Mouse (Mus musculus): ENCODE measurements around the gene Cisd3. TPM values are rescaled to one million over a fixed set of nuclear protein-coding genes. Genes with fewer than 3 reads are reported as not detected.
"Not testable (repeated sequence)": the region's sequence is repeated elsewhere in the genome, so short reads cannot be mapped to it uniquely, and the experiment has no call there.

Gene Cisd3
- polyA plus RNA-seq (2012; rRNA removed), result 139 and 149 TPM in 2 replicates

DNA sequence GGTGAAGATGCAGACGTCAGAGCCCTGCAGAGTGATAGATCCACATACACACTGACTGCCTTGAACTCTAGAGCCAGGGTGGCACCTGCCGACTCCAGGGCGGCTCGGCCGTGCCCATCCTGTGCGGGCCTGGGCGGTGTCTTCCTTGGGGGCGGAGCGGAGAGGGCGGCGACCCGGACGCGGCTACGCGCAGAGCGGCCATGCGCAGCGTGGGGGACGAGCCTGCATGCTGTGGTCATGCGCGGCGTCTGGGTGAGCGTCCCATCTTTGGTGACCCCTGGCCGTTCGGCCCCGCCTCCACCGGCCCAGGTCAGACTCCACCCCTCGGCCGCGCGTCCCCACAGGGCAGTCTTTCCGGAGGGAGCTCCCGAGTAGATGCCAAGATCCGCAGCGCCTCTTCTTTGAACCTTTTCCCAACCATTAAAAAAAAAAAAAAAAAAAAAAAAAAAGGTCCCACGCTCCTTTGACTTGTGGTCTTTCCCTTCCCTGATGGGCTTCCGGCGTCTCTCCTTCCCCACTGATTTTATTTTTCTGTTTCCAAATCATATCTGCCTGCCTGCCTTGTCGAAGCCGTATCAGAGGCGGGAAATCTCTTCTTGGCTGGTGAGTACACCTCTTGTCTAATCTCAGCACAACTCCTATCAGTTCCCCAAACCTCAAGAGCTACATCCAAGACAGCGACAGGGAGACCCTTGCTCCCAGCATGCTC is at the start of gene Cisd3:
Gene Cisd3 (plus strand): TSS at position 214 of the 709 bp plus-strand sequence.
- peak within 1 kb of the TSS; percentile 51 for H3K4me3 ChIP-seq (ENCODE audit: insufficient read depth, low read depth, low read length)
- no peaks in the 10 kb centered on the region for H3K36me3 ChIP-seq (ENCODE audit: control insufficient read depth, insufficient read depth, low read length)
- WGBS, result under 1% methylated on average over 43 of the region's 43 CpGs
- H3K27ac ChIP-seq (ENCODE audit: insufficient read depth, low read depth, low read length), result peak within 1 kb of the TSS; percentile 58
- DNase-seq, result peak; percentile 99
- H3K4me1 ChIP-seq (ENCODE audit: control insufficient read depth, insufficient read depth, low read length), result peaks cover 17% of the 10 kb centered on the region
- H3K27me3 ChIP-seq (replicated peaks; ENCODE audit: control insufficient read depth, insufficient read depth, low read length), result no peaks in the 10 kb centered on the region
- TF ChIP-seq CTCF (conservative IDR thresholded peaks at IDR 0.05; ENCODE audit: insufficient read depth, insufficient read length, low read depth, low read length) (no peak), POLR2A (IDR thresholded peaks at IDR 0.05; ENCODE audit: low read depth, low read length) (peak; percentile 15)

DNA sequence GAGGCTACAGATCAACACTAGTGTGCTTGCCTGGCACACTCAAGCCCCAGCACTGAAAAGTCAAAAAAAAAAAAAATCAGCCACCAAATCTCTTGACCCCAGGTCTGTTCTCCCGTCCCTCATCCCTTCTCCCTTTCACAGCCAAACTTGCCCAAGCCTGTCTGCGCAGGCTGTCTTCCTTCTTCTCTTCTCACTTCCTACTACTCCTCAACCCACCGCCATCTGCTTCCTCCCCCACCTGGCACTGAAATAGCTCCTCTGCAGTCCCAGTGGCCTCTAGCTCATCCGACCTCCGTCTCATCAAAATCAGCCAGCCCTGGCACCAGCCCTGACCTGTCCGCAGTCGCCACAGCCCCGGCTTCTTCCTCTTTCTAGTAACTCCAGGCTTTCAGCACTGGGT is 44.0 kb upstream of the Cisd3 start:
- TF ChIP-seq CTCF (conservative IDR thresholded peaks at IDR 0.05; ENCODE audit: insufficient read depth, insufficient read length, low read depth, low read length) (no peak), POLR2A (IDR thresholded peaks at IDR 0.05; ENCODE audit: low read depth, low read length) (no peak)
- Histone ChIP-seq H3K27ac (ENCODE audit: insufficient read depth, low read depth, low read length) (no peak overlapping the region), H3K4me3 (ENCODE audit: insufficient read depth, low read depth, low read length) (no peak overlapping the region), H3K36me3 (ENCODE audit: control insufficient read depth, insufficient read depth, low read length) (no peaks in the 10 kb centered on the region), H3K27me3 (replicated peaks; ENCODE audit: control insufficient read depth, insufficient read depth, low read length) (no peaks in the 10 kb centered on the region), H3K4me1 (ENCODE audit: control insufficient read depth, insufficient read depth, low read length) (no peaks in the 10 kb centered on the region)
- no peak for DNase-seq
- 26% methylated on average over 8 of the region's 8 CpGs for WGBS

DNA sequence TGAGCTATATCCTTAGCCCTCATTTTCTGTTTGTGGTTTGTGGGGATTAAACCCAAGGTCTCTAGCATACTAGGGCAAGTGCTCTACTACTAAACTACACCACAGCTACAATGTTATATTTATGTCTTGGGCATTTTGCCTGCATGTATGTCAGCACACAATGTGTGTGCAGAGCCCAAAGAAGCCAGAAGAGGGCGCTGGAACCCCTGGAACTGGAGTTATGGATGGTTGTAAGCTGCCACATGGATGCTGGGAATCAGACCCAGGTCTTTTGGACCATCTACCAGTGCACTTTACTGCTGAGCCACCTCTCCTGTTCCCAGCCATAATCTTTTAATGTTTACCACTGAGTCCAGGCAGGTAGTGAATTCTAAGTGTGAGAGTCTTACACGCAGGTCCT is 42.9 kb upstream of the Cisd3 start:
- 51% methylated on average over 2 of the region's 2 CpGs for WGBS
- Histone ChIP-seq H3K27ac (ENCODE audit: insufficient read depth, low read depth, low read length) (no peak overlapping the region), H3K36me3 (ENCODE audit: control insufficient read depth, insufficient read depth, low read length) (no peaks in the 10 kb centered on the region), H3K4me3 (ENCODE audit: insufficient read depth, low read depth, low read length) (no peak overlapping the region), H3K4me1 (ENCODE audit: control insufficient read depth, insufficient read depth, low read length) (no peaks in the 10 kb centered on the region), H3K27me3 (replicated peaks; ENCODE audit: control insufficient read depth, insufficient read depth, low read length) (no peaks in the 10 kb centered on the region)
- DNase-seq, result no peak
- no peak for TF ChIP-seq CTCF (conservative IDR thresholded peaks at IDR 0.05; ENCODE audit: insufficient read depth, insufficient read length, low read depth, low read length)
- TF ChIP-seq POLR2A (IDR thresholded peaks at IDR 0.05; ENCODE audit: low read depth, low read length), result no peak

DNA sequence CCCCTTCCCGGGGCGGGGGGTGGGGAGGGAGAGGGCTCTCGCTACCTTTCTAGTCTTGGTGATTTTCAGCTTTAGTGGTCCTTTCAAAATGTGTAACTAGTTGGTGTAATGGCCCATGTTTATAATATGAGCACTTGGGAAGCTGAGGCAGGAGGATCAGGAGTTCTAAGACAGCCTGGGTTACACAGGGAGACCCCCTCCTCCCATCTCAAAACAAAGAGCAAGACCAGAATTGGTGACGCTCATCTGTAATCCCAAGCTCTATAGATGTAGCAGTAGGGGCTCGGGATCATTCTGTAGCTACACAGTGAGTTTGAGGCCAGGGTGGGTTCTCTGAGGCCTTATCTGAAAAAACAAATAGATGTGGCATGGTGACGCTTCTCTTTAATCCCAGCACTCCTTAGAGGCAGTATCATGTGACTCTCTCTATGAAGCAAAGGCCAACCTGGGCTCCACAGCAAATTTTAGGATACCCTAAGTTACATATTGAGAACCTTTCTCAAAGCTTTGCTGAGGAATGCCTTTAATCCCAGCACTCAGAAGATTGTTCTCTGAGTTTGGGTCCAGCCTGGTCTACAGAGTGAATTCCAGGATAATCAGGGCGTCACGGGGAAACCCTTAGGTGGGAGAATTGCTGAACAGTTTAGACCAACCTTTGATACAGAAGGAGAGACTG is 42.1 kb upstream of the Cisd3 start:
- TF ChIP-seq POLR2A (IDR thresholded peaks at IDR 0.05; ENCODE audit: low read depth, low read length) (no peak), CTCF (conservative IDR thresholded peaks at IDR 0.05; ENCODE audit: insufficient read depth, insufficient read length, low read depth, low read length) (no peak)
- H3K4me3 ChIP-seq (ENCODE audit: insufficient read depth, low read depth, low read length), result no peak overlapping the region
- H3K27me3 ChIP-seq (replicated peaks; ENCODE audit: control insufficient read depth, insufficient read depth, low read length), result no peaks in the 10 kb centered on the region
- WGBS, result 82% methylated on average over 8 of the region's 8 CpGs
- DNase-seq, result no peak
- H3K4me1 ChIP-seq (ENCODE audit: control insufficient read depth, insufficient read depth, low read length), result no peaks in the 10 kb centered on the region
- no peaks in the 10 kb centered on the region for H3K36me3 ChIP-seq (ENCODE audit: control insufficient read depth, insufficient read depth, low read length)
- H3K27ac ChIP-seq (ENCODE audit: insufficient read depth, low read depth, low read length), result no peak overlapping the region

DNA sequence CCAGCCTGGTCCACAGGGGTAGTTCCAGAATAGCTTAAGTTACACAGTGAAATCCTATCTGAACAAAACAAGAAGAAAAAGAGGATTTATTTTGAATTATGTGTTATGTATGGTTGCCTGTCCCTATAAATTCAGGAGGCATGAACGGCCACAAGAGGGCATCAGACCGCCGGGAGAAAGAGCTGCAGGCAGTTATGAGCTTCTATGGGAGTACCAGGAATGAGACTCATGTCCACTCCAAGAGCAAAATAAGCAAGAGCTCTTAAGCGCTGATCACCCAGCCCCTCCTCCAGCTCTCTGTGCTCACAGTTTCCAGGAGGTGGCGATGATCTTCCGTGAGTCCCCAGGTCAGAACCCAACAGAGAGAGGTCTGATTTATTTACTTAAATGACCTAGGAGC is 40.8 kb upstream of the Cisd3 start:
- H3K36me3 ChIP-seq (ENCODE audit: control insufficient read depth, insufficient read depth, low read length), result no peaks in the 10 kb centered on the region
- WGBS, result 3% methylated on average over 6 of the region's 6 CpGs

DNA sequence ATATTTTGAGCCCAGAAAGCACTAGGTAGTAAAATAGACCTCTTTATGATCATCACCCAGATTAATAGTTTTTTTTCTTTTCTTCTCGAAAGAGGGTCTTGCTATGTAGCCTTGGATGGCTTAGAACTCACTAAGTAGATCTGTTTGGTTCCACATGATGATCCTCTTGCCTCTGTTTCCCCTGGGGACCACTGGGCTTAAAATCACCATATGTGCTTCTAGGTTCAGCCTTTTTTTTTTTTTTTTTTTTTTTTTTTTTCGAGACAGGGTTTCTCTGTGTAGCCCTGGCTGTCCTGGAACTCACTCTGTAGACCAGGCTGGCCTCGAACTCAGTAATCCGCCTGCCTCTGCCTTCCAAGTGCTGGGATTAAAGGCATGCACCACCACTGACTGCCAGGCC is 37.1 kb upstream of the Cisd3 start:
- 81% methylated on average over 4 of the region's 4 CpGs for WGBS
- H3K4me1 ChIP-seq (ENCODE audit: control insufficient read depth, insufficient read depth, low read length); H3K36me3 ChIP-seq (ENCODE audit: control insufficient read depth, insufficient read depth, low read length); H3K27ac ChIP-seq (ENCODE audit: insufficient read depth, low read depth, low read length); H3K4me3 ChIP-seq (ENCODE audit: insufficient read depth, low read depth, low read length); DNase-seq; H3K27me3 ChIP-seq (replicated peaks; ENCODE audit: control insufficient read depth, insufficient read depth, low read length): not testable (repeated sequence)

More for the DNA sequence above, 40.8 kb upstream of the Cisd3 start:
- H3K4me1 ChIP-seq (ENCODE audit: control insufficient read depth, insufficient read depth, low read length), result no peaks in the 10 kb centered on the region
- no peaks in the 10 kb centered on the region for H3K27me3 ChIP-seq (replicated peaks; ENCODE audit: control insufficient read depth, insufficient read depth, low read length)
- peak; percentile 85 for DNase-seq
- H3K27ac ChIP-seq (ENCODE audit: insufficient read depth, low read depth, low read length), result no peak overlapping the region
- H3K4me3 ChIP-seq (ENCODE audit: insufficient read depth, low read depth, low read length), result no peak overlapping the region
- TF ChIP-seq CTCF (conservative IDR thresholded peaks at IDR 0.05; ENCODE audit: insufficient read depth, insufficient read length, low read depth, low read length), result peak; percentile 89
- TF ChIP-seq POLR2A (IDR thresholded peaks at IDR 0.05; ENCODE audit: low read depth, low read length), result no peak

DNA sequence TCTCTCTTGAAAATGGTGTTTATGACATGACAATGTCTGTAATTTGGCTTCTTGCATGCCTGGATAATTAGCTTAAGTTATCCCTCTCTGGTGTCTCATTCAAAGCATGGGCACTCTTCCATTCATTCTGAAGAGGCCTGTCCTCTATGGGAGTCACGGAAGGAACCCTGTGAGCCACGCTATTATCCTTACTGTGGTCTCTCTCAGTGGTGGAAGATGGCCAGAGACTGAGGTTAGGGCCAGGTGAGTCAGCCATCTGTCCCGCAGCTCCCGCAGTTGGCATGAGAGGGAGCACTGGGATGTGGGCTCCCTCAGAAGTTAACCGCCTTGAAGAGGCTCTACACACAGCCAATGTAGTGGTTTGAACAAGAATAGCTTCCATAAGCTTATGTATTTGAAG is 35.3 kb upstream of the Cisd3 start:
- H3K4me3 ChIP-seq (ENCODE audit: insufficient read depth, low read depth, low read length), result no peak overlapping the region
- no peak for TF ChIP-seq CTCF (conservative IDR thresholded peaks at IDR 0.05; ENCODE audit: insufficient read depth, insufficient read length, low read depth, low read length)
- TF ChIP-seq POLR2A (IDR thresholded peaks at IDR 0.05; ENCODE audit: low read depth, low read length), result no peak
- 43% methylated on average over 5 of the region's 5 CpGs for WGBS
- H3K27me3 ChIP-seq (replicated peaks; ENCODE audit: control insufficient read depth, insufficient read depth, low read length), result no peaks in the 10 kb centered on the region
- no peak overlapping the region for H3K27ac ChIP-seq (ENCODE audit: insufficient read depth, low read depth, low read length)
- DNase-seq, result no peak
- H3K4me1 ChIP-seq (ENCODE audit: control insufficient read depth, insufficient read depth, low read length), result no peaks in the 10 kb centered on the region
- H3K36me3 ChIP-seq (ENCODE audit: control insufficient read depth, insufficient read depth, low read length), result no peaks in the 10 kb centered on the region

DNA sequence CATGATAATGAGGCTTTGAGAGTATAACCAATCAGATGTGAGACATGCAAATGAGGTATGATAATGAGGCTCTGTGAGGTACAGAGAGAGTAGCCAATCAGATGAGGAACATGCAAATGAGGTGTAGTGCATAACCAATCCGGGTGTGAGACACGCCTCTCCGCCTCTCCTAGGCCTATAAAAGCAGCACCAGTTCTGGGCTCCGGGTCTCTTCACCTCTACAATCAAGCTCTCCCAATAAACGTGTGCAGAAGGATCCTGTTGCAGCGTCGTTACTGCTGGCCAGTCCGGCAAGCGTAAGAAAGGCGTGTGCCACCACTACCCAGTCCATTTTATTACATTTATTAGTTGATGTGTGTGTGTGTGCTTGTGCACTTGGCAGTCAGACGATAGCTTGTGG is 32.2 kb upstream of the Cisd3 start:
- H3K4me1 ChIP-seq (ENCODE audit: control insufficient read depth, insufficient read depth, low read length); H3K4me3 ChIP-seq (ENCODE audit: insufficient read depth, low read depth, low read length); H3K27me3 ChIP-seq (replicated peaks; ENCODE audit: control insufficient read depth, insufficient read depth, low read length); H3K36me3 ChIP-seq (ENCODE audit: control insufficient read depth, insufficient read depth, low read length); H3K27ac ChIP-seq (ENCODE audit: insufficient read depth, low read depth, low read length): not testable (repeated sequence)
- peak; percentile 18 for DNase-seq
- WGBS, result 89% methylated on average over 11 of the region's 11 CpGs

Data from kidney, adult 2 months (tissue).